Mouse (Mus musculus) G1E (cell line): ENCODE results near the gene Cdh13.

ENCODE experiments used
- CTCF ChIP-seq: IDR thresholded peaks from 2 replicates; pipeline ENCODE4 v1.5.1; 2012; ENCODE audit warnings: low read depth, low read length, inconsistent platforms, mixed read lengths
- GATA1 ChIP-seq: IDR thresholded peaks from 2 replicates; pipeline ENCODE4 v1.6.1; 2012; ENCODE audit warnings: borderline replicate concordance, low read length, inconsistent platforms, mixed read lengths
- POLR2AphosphoS5 ChIP-seq: IDR thresholded peaks from 2 replicates; pipeline ENCODE4 v1.6.1; 2012; ENCODE audit warnings: low read depth, low read length, inconsistent platforms; ENCODE audit not compliant: insufficient replicate concordance
- TAL1 ChIP-seq: conservative IDR thresholded peaks from 2 replicates; pipeline ENCODE4 v1.6.1; 2012; ENCODE audit warnings: low read depth, low read length, inconsistent platforms, mixed read lengths

DNA sequence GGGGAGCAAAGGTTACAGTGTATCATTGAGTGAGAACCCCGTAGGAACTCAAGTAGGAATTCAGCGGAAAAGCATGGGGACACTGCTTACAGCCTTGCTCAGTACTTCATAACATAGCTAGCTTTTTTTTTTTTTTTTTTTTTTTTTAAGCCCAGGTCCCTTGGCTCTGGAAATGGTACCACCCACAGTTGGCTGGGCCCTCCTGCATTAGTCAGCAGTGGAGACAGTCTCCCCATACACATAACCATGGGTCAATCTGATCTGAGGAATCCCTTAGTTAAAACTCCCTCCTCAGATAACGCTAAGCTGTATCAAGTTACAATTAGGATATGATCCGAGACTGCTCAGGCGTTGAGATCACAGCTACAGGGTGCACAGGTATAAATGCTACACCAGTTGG, 344.2 kb downstream of the Cdh13 start:
- TF ChIP-seq GATA1, result no peak
- TF ChIP-seq CTCF, result no peak
- TF ChIP-seq TAL1, result no peak
- TF ChIP-seq POLR2AphosphoS5, result no peak
